Mouse (Mus musculus): ENCODE data around the gene Mob2.

Gene Mob2

GRCm38 (mm10) chr7:142016562-142016961, 44.3 kb downstream of the Mob2 start:
- DNase-seq, result peak; percentile 69

DNA sequence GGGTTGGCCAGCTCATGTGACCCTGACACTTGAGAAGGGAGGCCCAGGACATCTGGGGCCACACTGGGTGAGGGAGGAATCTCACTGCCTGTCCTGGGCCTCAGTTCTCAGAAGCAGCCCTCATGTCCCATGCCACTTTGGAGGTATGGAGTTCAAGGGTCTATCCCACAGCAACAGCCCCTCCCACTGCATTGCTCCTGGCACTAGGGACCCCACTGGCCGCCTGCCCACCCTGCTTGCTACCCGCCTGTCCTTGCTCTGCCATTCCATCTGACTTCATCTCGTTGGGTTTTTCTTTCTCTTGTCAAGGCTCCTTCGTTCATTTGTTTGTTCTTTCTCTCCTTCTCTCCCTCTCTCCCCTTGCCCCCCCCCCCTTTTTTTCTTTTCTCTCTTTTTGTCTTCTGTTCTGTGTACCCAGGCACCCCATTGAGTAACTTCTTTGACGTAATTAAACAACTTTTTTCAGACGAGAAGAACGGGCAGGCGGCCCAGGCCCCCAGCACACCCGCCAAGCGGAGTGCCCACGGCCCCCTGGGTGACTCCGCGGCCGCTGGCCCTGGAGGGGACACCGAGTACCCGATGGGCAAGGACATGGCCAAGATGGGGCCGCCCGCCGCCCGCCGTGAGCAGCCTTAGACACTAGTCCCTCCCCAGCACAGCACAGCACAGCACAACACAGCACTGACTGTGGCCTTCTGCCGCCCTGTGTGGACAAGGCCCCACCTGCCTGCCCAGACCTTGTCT, 59.1 kb downstream of the Mob2 start:
- DNase-seq, result peak; percentile 34

DNA sequence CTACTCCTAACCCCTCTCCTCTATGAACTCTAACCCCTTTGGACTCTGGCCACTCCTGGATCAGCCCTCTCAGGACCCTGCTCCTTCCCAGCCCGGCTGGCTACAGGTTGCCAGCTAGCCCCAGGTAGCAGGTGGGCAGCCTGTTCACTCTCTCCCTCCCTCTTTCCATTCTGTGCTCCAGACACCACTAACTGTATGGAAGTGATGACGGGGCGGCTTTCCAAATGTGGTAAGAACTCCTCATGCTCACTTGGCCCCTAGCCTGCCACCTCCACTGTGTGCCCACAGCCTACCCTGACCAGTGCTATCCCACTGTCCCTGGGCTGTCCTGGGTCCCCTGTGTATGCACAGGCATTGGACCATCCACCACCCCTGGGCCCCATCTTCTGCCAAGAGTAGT, 60.2 kb downstream of the Mob2 start:
- no peak for DNase-seq

DNA sequence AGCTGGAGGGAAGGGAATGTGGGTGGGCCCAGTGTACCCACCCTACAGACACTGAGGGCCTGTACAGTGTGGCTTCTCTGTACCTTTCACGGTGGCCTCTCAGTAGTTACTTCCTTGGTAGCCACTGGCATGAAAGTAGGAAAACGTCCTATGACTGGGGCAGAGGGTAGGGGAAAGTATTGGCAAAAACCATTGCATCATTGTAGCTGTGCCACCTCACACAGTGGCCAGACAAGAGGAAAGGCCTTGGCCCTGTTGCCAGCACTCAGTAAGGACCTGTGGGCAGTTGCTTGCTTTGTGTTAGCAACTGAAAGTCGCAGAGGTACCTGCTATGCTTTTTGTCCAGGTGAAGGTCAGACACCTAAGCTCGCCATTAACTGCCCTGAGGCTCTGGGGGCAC, 66.7 kb downstream of the Mob2 start:
- no peak for DNase-seq

GRCm38 (mm10) chr7:141991183-141991582, 69.7 kb downstream of the Mob2 start:
- no peak for DNase-seq

DNA sequence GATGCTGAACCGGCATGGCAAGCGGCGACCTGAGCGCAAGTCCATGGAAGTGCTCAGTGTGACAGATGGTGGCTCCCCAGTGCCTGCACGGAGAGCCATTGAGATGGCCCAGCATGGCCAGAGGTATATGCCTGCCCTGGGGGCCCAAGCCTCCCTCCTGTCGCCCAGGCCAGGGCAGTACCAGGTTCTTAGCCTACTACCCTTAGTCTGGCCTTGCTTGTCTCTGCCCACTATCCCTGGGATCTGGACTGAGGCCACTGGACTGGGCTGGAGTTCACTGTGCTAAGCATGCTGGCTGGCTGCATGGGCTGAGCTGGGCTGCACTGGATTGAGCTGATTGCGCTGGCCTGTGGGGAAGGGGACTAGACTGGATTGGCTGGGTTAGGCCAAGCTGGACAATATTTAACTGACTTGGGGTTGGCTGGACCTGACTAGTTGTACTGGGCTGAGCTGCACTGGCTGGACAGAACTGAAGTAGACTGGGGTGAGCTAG, 72.5 kb downstream of the Mob2 start:
- DNase-seq, result no peak

DNA sequence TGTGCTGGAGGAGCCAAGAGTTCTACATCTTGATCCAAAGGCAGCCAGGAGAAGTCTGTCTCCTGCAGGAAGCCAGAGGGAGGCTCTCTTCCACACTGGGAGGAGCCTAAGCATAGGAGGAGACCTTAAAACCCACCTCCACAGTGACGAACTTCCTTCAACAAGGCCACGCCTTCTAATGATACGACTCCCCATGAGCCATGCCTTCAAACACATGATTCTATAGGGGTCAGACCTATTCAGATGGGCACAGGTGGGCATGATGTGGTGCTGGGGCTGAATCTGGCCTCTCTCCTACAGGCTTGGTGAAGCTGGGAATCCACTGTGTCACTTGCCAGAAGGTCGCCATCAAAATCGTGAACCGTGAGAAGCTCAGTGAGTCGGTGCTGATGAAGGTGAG, 79.6 kb downstream of the Mob2 start:
- DNase-seq, result no peak

GRCm38 (mm10) chr7:141979247-141979646, 81.6 kb downstream of the Mob2 start:
- DNase-seq, result no peak

DNA sequence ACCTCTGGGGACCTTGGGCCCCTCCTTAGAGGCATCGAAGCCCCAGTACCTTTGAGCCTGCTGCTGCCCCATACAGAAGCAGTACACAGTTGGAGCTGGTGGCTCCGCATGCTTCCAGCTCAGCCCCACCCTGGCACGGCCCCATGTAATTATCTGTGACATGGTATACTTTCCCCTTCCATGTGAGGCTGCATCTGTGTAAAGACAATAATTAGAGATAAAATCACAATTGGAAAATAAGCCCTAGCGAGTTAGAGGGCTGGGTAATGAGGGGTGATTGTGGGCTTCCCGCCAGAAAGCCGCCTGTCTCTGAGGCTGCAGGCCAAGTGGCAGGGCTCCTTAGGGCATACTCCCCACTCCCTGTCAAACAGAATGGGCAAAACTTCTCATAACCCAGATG, 82.9 kb downstream of the Mob2 start:
- no peak for DNase-seq

DNA sequence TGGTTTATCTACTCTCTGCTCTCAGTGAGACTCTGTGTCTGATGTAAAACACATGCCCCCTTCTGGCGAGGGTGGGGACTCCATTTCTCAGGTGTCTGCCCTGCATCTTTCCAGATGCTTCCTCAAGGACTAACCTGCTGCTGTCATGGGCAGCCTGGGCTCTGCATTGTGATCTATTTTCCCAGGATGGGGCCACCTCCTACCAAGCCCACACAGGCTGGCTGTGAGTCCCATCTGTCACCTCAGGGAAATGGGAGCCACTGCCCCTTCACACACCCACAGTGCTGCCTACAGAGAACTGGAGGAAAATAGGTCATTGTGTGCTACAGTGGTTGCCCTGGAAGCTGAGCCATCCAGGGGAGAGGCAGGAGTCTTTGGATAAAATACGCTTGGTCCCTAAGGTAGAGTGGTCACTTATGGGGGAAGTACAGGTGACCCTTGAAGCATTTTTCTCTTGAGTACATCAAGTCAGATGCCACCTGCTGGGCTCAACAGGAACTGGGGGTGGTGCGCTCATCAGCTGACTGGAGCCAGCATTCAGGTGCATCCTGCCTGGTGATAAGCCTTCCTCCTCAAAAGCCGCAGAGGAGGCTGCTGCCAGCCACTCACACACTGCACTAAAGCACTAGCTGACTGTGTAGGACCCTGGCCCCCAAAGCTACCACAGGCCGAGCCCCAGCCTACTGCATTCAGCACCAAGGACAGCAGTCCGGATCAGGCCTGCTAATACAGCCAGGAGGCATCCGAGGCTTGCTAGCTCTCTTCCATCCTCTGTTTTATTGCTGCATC, 87.8 kb downstream of the Mob2 start:
- peak; percentile 56 for DNase-seq

- no peak for DNase-seq
These were observed 94.6 kb downstream of the Mob2 start for GRCm38 (mm10) chr7:141966281-141966680.

DNA sequence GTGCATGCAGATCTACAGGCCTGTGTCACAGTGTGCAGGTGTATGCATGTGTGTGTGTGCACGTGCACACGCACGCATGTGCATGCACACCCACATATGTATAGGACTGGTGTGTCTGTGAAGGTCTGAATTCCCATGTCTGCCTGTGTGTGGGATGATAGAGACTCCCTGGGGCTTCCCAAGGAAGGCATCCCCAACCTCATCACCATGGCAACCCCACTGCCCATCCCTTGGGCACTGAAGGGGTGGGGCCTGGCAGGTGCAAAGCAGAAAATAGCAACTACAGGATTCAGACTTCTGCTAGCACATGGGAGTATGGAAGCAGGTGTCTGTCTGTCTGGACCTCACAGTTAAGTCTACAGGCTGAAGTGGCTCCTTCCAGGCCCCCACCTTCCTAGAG, 98.3 kb downstream of the Mob2 start:
- no peak for DNase-seq

GRCm38 (mm10) chr7:141961491-141961890, 99.4 kb downstream of the Mob2 start:
- no peak for DNase-seq

GRCm38 (mm10) chr7:141960926-141961325, 99.9 kb downstream of the Mob2 start:
- DNase-seq, result no peak

- DNase-seq, result peak; percentile 9
These were observed 101.7 kb downstream of the Mob2 start for GRCm38 (mm10) chr7:141959133-141959532.

All from lung, postnatal 10 days (tissue).